Mouse (Mus musculus) MEL (cell line): ENCODE measurements around the gene Tas2r144.

Experiments used
- CHD2 ChIP-seq: IDR thresholded peaks from 2 replicates; pipeline ENCODE4 v1.6.1; 2011; ENCODE audit warnings: low read length, improper control_type of control experiment
- ELF1 ChIP-seq: IDR thresholded peaks from 2 replicates; pipeline ENCODE4 v1.6.1; 2014; ENCODE audit warnings: low read depth, mild to moderate bottlenecking, inconsistent platforms, low read length, improper control_type of control experiment, moderate library complexity
- GATA1 ChIP-seq: IDR thresholded peaks from 2 replicates; pipeline ENCODE4 v1.6.1; 2011; ENCODE audit warnings: low read depth, low read length, improper control_type of control experiment
- ZC3H11A ChIP-seq: IDR thresholded peaks from 2 replicates; pipeline ENCODE4 v1.6.1; 2012; ENCODE audit warnings: low read depth, mild to moderate bottlenecking, inconsistent platforms, low read length, improper control_type of control experiment
- ZNF384 ChIP-seq: IDR thresholded peaks from 2 replicates; pipeline ENCODE4 v1.6.1; 2012; ENCODE audit warnings: low read depth, mild to moderate bottlenecking, inconsistent platforms, low read length, improper control_type of control experiment

GRCm38 (mm10) chr6:42229610-42230009, 14.5 kb downstream of the Tas2r144 start:
- TF ChIP-seq GATA1: no peak
- no peak for TF ChIP-seq ZC3H11A
- no peak for TF ChIP-seq CHD2
- TF ChIP-seq ELF1: no peak
- no peak for TF ChIP-seq ZNF384
